Mouse (Mus musculus) spleen, adult 12 weeks (tissue): ENCODE data around the gene Rspry1.

Experiments used
- DNase-seq: peaks from one replicate; pipeline ENCODE4 v3.0.0; 2022; ENCODE audit warnings: low spot score

Gene Rspry1

GRCm38 (mm10) chr8:94602471-94603131, 864 bp downstream of the Rspry1 start:
- DNase-seq, result no peak

GRCm38 (mm10) chr8:94604030-94604429, 2.3 kb downstream of the Rspry1 start:
- no peak for DNase-seq

GRCm38 (mm10) chr8:94607064-94607463, 5.3 kb downstream of the Rspry1 start:
- DNase-seq, result no peak

GRCm38 (mm10) chr8:94624885-94625284, 23.1 kb downstream of the Rspry1 start:
- no peak for DNase-seq

- DNase-seq, result no peak
These were observed 31.9 kb downstream of the Rspry1 start for GRCm38 (mm10) chr8:94633564-94634194.

GRCm38 (mm10) chr8:94634211-94634610, 32.5 kb downstream of the Rspry1 start:
- DNase-seq, result peak; percentile 4

- no peak for DNase-seq
These were observed 39.4 kb downstream of the Rspry1 start for GRCm38 (mm10) chr8:94641183-94641582.

- DNase-seq, result no peak
These were observed 40.2 kb downstream of the Rspry1 start for GRCm38 (mm10) chr8:94641938-94642337.

GRCm38 (mm10) chr8:94645202-94645601, 43.5 kb downstream of the Rspry1 start:
- DNase-seq, result no peak

GRCm38 (mm10) chr8:94646165-94646564, 44.4 kb downstream of the Rspry1 start:
- DNase-seq, result no peak

- no peak for DNase-seq
These were observed 47.8 kb downstream of the Rspry1 start for GRCm38 (mm10) chr8:94649496-94649895.

- DNase-seq, result no peak
These were observed 51.2 kb downstream of the Rspry1 start for GRCm38 (mm10) chr8:94652951-94653350.

GRCm38 (mm10) chr8:94654994-94655393, 53.3 kb downstream of the Rspry1 start:
- no peak for DNase-seq

GRCm38 (mm10) chr8:94658031-94658430, 56.3 kb downstream of the Rspry1 start:
- no peak for DNase-seq

GRCm38 (mm10) chr8:94660418-94660817, 58.7 kb downstream of the Rspry1 start:
- DNase-seq, result no peak

- DNase-seq, result no peak
These were observed 63.0 kb downstream of the Rspry1 start for GRCm38 (mm10) chr8:94664722-94665121.

- peak; percentile 87 for DNase-seq
These were observed 64.9 kb downstream of the Rspry1 start, which contains the start of gene Arl2bp for GRCm38 (mm10) chr8:94666456-94667308. Gene Arl2bp, plus strand, starts transcription at chr8:94666600.

GRCm38 (mm10) chr8:94674384-94674783, 72.6 kb downstream of the Rspry1 start:
- DNase-seq, result no peak

GRCm38 (mm10) chr8:94675923-94676322, 74.2 kb downstream of the Rspry1 start:
- DNase-seq, result no peak

- DNase-seq, result no peak
These were observed 76.8 kb downstream of the Rspry1 start for GRCm38 (mm10) chr8:94678582-94678981.

- no peak for DNase-seq
These were observed 78.7 kb downstream of the Rspry1 start for GRCm38 (mm10) chr8:94680414-94680813.

GRCm38 (mm10) chr8:94682732-94683524, 81.2 kb downstream of the Rspry1 start:
- no peak for DNase-seq
